Mouse (Mus musculus): ENCODE results near the gene Sdhb. TPM values are rescaled to one million over a fixed set of nuclear protein-coding genes. Genes with fewer than 3 reads are reported as not detected.
A peak's percentile ranks its signal among the peaks of the same experiment; 100 is the strongest.

Gene Sdhb
- total and polyA plus RNA-seq, 3 experiments, result 1,030 to 1,344 (median 1,126) TPM

DNA sequence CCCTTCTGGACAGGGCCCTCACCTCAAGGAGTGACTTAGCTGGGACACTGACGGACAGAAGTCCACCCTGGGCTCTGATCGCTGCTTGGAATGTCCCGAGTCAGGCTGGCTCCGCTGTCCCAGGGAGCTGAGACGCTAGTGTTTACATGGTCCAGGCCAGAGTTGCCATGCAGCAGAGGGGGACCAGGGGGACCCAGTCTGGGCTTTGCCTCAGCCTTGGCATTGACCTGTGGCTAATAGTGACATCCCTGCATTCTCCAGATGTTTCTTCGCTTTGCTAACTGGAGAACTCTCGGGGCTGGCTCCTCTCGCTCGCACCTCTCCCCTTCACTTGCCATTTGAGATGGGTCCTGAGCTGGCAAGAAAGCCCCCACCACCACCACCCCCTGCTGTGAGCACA, 32.7 kb upstream of the Sdhb start:
- 72% methylated on average over 9 of the region's 9 CpGs for WGBS
- H3K36me3 ChIP-seq (ENCODE audit: control insufficient read depth, insufficient read depth, low read length), result no peaks in the 10 kb centered on the region
- H3K9ac ChIP-seq (ENCODE audit: low read depth, low read length), result no peak overlapping the region
- H3K79me2 ChIP-seq (replicated peaks; ENCODE audit: control insufficient read depth, insufficient read depth, low read length), result no peaks in the 10 kb centered on the region
- no peak for DNase-seq
- TF ChIP-seq EP300 (IDR thresholded peaks at IDR 0.05; ENCODE audit: insufficient read depth, low read depth, low read length) (no peak), CTCF (IDR thresholded peaks at IDR 0.05) (no peak), POLR2A (IDR thresholded peaks at IDR 0.05; ENCODE audit: insufficient read depth, low read depth, low read length) (no peak)
- H3K27ac ChIP-seq, result no peak overlapping the region
- no peaks in the 10 kb centered on the region for H3K4me1 ChIP-seq (ENCODE audit: control insufficient read depth, insufficient read depth, low read length)
- H3K4me3 ChIP-seq, result no peak overlapping the region
- H3K27me3 ChIP-seq (ENCODE audit: control insufficient read depth, insufficient read depth, low read length), result no peaks in the 10 kb centered on the region
- intact Hi-C loops (cut with DNase I), result no loop called here

DNA sequence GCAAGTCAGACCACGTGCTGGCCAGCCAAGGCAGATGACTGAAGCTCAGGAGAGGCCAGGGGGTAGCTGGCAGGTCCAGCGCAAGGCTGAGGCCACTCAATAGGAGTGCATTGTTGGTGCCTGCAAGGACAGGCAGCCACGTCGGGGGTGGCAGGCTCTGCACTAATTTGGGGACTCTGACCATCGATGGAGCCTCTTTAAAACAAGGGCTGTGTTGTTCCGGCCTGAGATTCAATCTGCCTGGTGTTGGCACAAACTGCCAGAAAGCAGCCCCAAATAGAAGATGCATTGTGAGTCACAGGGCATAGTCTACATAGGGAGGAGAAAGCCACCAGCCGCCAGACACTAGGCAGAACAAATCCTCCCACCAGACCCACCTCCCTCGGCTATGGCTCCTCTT, 31.3 kb upstream of the Sdhb start:
- intact Hi-C loops (cut with DNase I), result no loop called here
- DNase-seq, result no peak
- Histone ChIP-seq H3K36me3 (ENCODE audit: control insufficient read depth, insufficient read depth, low read length) (no peaks in the 10 kb centered on the region), H3K4me1 (ENCODE audit: control insufficient read depth, insufficient read depth, low read length) (no peaks in the 10 kb centered on the region), H3K9ac (ENCODE audit: low read depth, low read length) (no peak overlapping the region), H3K27me3 (ENCODE audit: control insufficient read depth, insufficient read depth, low read length) (no peaks in the 10 kb centered on the region), H3K4me3 (no peak overlapping the region), H3K79me2 (replicated peaks; ENCODE audit: control insufficient read depth, insufficient read depth, low read length) (no peaks in the 10 kb centered on the region), H3K27ac (no peak overlapping the region)
- no peak for TF ChIP-seq CTCF (IDR thresholded peaks at IDR 0.05)
- TF ChIP-seq POLR2A (IDR thresholded peaks at IDR 0.05; ENCODE audit: insufficient read depth, low read depth, low read length), result no peak
- no peak for TF ChIP-seq EP300 (IDR thresholded peaks at IDR 0.05; ENCODE audit: insufficient read depth, low read depth, low read length)
- WGBS, result 67% methylated on average over 8 of the region's 8 CpGs

DNA sequence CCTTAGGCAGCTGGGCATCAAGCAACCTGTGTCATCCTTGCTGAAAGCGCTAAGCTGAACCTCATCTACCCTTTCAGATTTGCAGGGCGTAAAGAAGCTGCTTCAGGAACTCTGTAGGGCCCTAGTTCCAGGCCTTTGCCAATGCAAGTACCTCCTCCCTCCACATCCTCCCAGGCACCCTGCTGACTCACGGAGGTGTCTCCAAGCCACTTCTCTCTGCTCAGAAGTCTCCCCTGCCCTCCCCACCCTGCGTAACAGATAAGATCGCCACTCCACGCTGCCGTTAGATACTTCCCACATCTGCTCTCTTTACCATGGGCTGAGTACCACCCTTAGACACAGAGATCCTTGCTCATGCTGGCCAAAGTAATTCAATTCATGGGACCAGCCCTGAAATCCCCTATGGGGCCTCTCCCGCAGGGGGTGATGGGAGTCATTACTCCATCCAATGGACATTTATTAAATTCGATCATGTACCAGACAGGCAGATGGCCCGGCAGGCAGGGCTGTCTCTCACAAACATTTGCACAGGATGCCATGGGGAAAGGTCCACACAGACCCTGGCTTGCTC, 30.0 kb upstream of the Sdhb start:
- 66% methylated on average over 10 of the region's 10 CpGs for WGBS

DNA sequence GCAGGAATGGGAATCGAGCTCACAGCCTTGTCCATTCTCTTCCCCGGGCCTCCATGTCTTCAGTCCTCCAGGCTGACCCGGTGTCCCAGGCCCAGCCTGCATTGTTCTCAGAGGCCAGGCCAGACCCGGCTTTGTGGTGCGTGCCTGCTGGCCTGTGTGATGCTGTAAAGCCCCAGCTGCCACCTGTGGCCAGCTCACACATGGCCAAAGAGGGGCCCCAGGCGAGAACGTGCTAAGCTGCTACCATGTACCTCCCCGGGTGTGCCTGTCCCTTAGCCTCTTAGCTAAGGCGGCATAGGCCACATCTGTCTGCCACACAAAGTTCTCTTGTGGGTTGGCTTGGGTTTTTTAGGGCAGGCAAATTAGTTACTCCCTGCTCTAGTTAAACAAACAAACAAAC, 25.4 kb upstream of the Sdhb start:
- H3K79me2 ChIP-seq (replicated peaks; ENCODE audit: control insufficient read depth, insufficient read depth, low read length), result no peaks in the 10 kb centered on the region
- H3K4me1 ChIP-seq (ENCODE audit: control insufficient read depth, insufficient read depth, low read length), result no peaks in the 10 kb centered on the region
- H3K36me3 ChIP-seq (ENCODE audit: control insufficient read depth, insufficient read depth, low read length), result no peaks in the 10 kb centered on the region
- intact Hi-C loops (cut with DNase I), result no loop called here
- H3K9ac ChIP-seq (ENCODE audit: low read depth, low read length), result no peak overlapping the region
- H3K4me3 ChIP-seq, result no peak overlapping the region
- no peak overlapping the region for H3K27ac ChIP-seq
- H3K27me3 ChIP-seq (ENCODE audit: control insufficient read depth, insufficient read depth, low read length), result no peaks in the 10 kb centered on the region
- WGBS, result 88% methylated on average over 9 of the region's 9 CpGs
- DNase-seq, result no peak
- no peak for TF ChIP-seq CTCF (IDR thresholded peaks at IDR 0.05)
- no peak for TF ChIP-seq EP300 (IDR thresholded peaks at IDR 0.05; ENCODE audit: insufficient read depth, low read depth, low read length)
- no peak for TF ChIP-seq POLR2A (IDR thresholded peaks at IDR 0.05; ENCODE audit: insufficient read depth, low read depth, low read length)

More for the DNA sequence above, 30.0 kb upstream of the Sdhb start:
- DNase-seq, result no peak
- Histone ChIP-seq H3K27me3 (ENCODE audit: control insufficient read depth, insufficient read depth, low read length) (no peaks in the 10 kb centered on the region), H3K36me3 (ENCODE audit: control insufficient read depth, insufficient read depth, low read length) (no peaks in the 10 kb centered on the region), H3K79me2 (replicated peaks; ENCODE audit: control insufficient read depth, insufficient read depth, low read length) (no peaks in the 10 kb centered on the region), H3K9ac (ENCODE audit: low read depth, low read length) (no peak overlapping the region), H3K4me3 (no peak overlapping the region), H3K4me1 (ENCODE audit: control insufficient read depth, insufficient read depth, low read length) (no peaks in the 10 kb centered on the region), H3K27ac (no peak overlapping the region)
- TF ChIP-seq EP300 (IDR thresholded peaks at IDR 0.05; ENCODE audit: insufficient read depth, low read depth, low read length), result no peak
- TF ChIP-seq CTCF (IDR thresholded peaks at IDR 0.05), result no peak
- TF ChIP-seq POLR2A (IDR thresholded peaks at IDR 0.05; ENCODE audit: insufficient read depth, low read depth, low read length), result no peak
- intact Hi-C loops (cut with DNase I), result no loop called here

DNA sequence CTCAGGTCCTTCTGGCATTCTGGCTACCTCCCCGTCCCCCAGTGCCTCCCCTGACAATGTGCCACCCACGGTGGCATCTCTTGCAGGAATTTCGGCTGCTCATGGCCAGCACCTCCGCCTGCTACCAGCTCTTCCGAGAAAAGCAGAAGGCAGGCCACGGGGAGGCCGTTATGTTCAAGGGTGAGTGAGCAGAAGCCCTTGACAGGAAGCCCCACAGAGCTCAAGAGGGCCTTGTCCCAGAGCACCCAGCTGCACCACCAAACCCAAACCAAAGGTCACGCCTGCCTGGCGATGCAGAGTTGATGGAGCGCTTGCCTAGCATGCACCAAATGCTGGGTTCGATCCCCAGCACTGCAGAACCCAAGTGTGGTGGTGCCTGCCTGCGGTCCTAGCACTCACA, 16.6 kb upstream of the Sdhb start:
- 84% methylated on average over 12 of the region's 12 CpGs for WGBS
- Histone ChIP-seq H3K9ac (ENCODE audit: low read depth, low read length) (no peak overlapping the region), H3K27me3 (ENCODE audit: control insufficient read depth, insufficient read depth, low read length) (no peaks in the 10 kb centered on the region), H3K4me3 (no peak overlapping the region), H3K4me1 (ENCODE audit: control insufficient read depth, insufficient read depth, low read length) (no peaks in the 10 kb centered on the region), H3K36me3 (ENCODE audit: control insufficient read depth, insufficient read depth, low read length) (no peaks in the 10 kb centered on the region), H3K27ac (no peak overlapping the region), H3K79me2 (replicated peaks; ENCODE audit: control insufficient read depth, insufficient read depth, low read length) (no peaks in the 10 kb centered on the region)
- peak in 1 of 2 experiments; percentile 41 for DNase-seq
- TF ChIP-seq EP300 (IDR thresholded peaks at IDR 0.05; ENCODE audit: insufficient read depth, low read depth, low read length) (no peak), POLR2A (IDR thresholded peaks at IDR 0.05; ENCODE audit: insufficient read depth, low read depth, low read length) (no peak), CTCF (IDR thresholded peaks at IDR 0.05) (no peak)
- intact Hi-C loops (cut with DNase I), result no loop called here

DNA sequence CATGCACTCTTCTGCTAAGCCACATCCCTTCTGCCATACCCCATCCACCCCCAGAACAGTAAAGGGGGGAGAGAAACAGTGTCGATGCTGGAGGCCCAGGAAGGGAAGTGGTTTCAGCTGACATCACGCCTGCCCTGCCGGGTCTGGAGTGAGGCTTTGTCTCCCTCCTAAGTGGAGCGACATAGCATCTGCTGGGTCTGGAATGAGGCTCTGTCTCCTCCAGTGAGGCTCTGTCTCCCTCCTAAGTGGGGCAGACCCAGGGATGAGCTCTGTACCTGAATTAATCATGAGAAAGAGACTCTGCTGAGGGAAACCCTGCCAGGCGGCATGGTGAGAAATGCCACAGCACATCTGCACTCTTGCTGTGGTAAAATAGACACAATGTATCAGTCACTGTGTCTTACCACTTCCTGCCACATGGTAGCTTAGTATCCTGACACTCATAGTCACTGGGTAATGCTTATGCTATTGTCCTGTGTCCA, 16.0 kb upstream of the Sdhb start:
- Histone ChIP-seq H3K36me3 (ENCODE audit: control insufficient read depth, insufficient read depth, low read length) (no peaks in the 10 kb centered on the region), H3K4me3 (no peak overlapping the region), H3K9ac (ENCODE audit: low read depth, low read length) (no peak overlapping the region), H3K79me2 (replicated peaks; ENCODE audit: control insufficient read depth, insufficient read depth, low read length) (no peaks in the 10 kb centered on the region), H3K27me3 (ENCODE audit: control insufficient read depth, insufficient read depth, low read length) (no peaks in the 10 kb centered on the region), H3K4me1 (ENCODE audit: control insufficient read depth, insufficient read depth, low read length) (no peaks in the 10 kb centered on the region), H3K27ac (no peak overlapping the region)
- intact Hi-C loops (cut with DNase I), result no loop called here
- no peak for TF ChIP-seq POLR2A (IDR thresholded peaks at IDR 0.05; ENCODE audit: insufficient read depth, low read depth, low read length)
- TF ChIP-seq CTCF (IDR thresholded peaks at IDR 0.05), result no peak
- no peak for TF ChIP-seq EP300 (IDR thresholded peaks at IDR 0.05; ENCODE audit: insufficient read depth, low read depth, low read length)
- DNase-seq, result peak; percentile 40 to 61
- WGBS, result 77% methylated on average over 5 of the region's 5 CpGs

Measured in heart, adult 2 months (tissue).